Mouse (Mus musculus): Measurements from ENCODE around the gene Mfsd12. TPM values are rescaled to one million over a fixed set of nuclear protein-coding genes. Genes with fewer than 3 reads are reported as not detected.

Mfsd12 gene
- polyA plus RNA-seq, 1 experiment from 2014 or later = 8.8 TPM

DNA sequence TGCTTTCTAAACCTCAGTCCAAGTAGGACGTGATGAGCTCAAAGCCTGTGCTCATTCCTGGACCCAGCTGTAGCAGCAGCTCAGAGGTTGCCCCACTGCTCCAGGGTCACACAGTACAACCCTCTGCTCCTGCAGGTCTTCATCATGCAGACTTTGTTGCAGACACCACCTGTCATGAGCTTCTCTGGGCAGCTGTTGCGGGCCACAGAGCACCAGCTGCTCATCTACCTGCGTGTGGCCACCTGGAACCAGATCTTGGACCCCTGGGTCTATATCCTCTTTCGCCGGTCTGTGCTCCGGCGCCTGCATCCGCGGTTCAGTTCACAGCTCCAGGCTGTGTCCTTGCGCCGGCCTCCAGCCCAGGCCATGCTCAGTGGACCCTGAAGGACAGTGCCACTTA, 23.0 kb upstream of the Mfsd12 start:
- no peak for DNase-seq (ENCODE audit: low spot score)
- 0 out of 2 replicates have a peak overlapping the region, but pooled peaks have one; percentile 86 for H3K27ac ChIP-seq
- peaks cover 45% of the 10 kb centered on the region for H3K4me1 ChIP-seq
- H3K9me3 ChIP-seq (replicated peaks) = no peaks in the 10 kb centered on the region
- peaks cover 49% of the 10 kb centered on the region for H3K27me3 ChIP-seq (ENCODE audit: low read depth, poor library complexity, severe bottlenecking)
- no peak overlapping the region for H3K4me3 ChIP-seq
- 73% methylated on average over 11 of the region's 11 CpGs for WGBS
- peaks cover 10% of the 10 kb centered on the region; the same call in 1 of the 2 replicates for H3K36me3 ChIP-seq

DNA sequence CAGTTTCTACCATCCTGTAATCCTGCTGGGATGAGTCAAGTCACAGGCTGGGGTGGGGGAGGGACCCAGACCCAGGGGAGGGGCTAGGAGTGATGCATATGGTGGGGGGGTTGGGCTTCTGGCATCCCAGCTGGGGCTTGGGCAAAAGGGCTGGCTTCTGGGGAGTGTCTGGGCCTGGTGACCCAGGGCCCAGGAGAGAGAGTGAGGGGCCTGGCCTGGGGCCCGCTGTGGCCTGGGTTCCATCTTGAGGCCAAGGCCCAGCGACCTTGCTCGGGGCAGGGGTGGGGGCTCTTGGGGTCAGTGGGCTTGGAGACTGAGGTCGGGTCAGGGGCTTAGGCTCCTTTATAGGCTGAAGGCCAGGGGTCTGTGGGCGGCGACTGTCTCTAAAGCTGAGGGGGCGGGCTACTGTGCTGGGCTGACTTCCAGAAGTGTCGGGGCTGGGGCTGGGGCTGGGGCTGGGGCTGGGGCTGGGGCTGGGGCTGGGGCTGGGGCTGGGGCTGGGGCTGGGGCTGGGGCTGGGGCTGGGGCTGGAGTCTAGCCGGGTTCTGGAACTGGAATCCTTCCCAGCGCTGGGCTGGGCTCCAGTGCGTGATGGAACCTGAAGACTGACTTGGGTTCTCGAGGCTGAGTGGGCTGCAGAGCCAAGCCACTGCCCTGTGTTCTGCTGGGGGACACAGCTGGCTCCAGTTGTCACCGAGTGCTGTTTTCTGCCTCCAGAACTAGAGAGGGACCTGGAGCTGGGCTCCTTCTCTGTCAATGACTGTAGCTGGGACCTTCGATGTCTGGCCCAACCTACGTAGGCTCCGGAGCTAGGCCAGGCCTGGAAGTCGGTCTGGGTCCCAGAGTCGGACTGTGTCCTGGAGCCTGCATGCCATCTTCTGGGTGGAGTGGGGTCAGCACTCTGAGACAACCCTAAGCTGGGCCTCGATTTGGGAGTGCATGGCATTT, 21.6 kb upstream of the Mfsd12 start:
- H3K4me3 ChIP-seq = peak overlapping the region; percentile 23
- WGBS = 31% methylated on average over 19 of the region's 19 CpGs

DNA sequence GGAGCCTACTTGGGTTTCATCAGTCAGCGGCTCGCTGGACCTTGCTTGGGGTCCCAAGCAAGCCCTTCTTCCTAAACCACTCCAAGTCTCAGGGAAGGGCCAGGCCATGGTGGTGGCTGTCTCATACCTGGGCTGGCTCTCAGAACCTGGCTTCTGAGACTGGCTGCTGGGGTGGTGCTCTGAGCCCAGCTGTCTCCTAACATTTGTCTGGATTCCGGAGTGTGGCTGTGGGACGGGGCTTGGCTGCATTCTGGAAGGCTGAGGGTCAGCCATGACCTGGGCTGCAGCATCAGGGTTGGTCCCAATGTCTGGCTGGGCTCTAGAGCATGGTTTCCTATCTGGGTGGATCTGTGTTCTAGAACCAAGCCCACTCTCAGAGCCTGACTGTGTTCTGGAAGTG, 20.7 kb upstream of the Mfsd12 start:
- no peak for DNase-seq (ENCODE audit: low spot score)
- Histone ChIP-seq H3K27ac (peak overlapping the region; percentile 86), H3K4me1 (peaks cover 44% of the 10 kb centered on the region), H3K27me3 (ENCODE audit: low read depth, poor library complexity, severe bottlenecking) (peaks cover 64% of the 10 kb centered on the region), H3K9me3 (replicated peaks) (no peaks in the 10 kb centered on the region), H3K4me3 (0 out of 2 replicates have a peak overlapping the region, but pooled peaks have one; percentile 23), H3K36me3 (peaks cover 5% of the 10 kb centered on the region; the same call in 1 of the 2 replicates)
- WGBS = 85% methylated on average over 4 of the region's 4 CpGs

More for the DNA sequence above, 21.6 kb upstream of the Mfsd12 start:
- no peaks in the 10 kb centered on the region for H3K9me3 ChIP-seq (replicated peaks)
- H3K36me3 ChIP-seq = peaks cover 5% of the 10 kb centered on the region; the same call in 1 of the 2 replicates
- no peak for DNase-seq (ENCODE audit: low spot score)
- peaks cover 58% of the 10 kb centered on the region for H3K27me3 ChIP-seq (ENCODE audit: low read depth, poor library complexity, severe bottlenecking)
- H3K27ac ChIP-seq = peak overlapping the region; percentile 86
- H3K4me1 ChIP-seq = peaks cover 37% of the 10 kb centered on the region

DNA sequence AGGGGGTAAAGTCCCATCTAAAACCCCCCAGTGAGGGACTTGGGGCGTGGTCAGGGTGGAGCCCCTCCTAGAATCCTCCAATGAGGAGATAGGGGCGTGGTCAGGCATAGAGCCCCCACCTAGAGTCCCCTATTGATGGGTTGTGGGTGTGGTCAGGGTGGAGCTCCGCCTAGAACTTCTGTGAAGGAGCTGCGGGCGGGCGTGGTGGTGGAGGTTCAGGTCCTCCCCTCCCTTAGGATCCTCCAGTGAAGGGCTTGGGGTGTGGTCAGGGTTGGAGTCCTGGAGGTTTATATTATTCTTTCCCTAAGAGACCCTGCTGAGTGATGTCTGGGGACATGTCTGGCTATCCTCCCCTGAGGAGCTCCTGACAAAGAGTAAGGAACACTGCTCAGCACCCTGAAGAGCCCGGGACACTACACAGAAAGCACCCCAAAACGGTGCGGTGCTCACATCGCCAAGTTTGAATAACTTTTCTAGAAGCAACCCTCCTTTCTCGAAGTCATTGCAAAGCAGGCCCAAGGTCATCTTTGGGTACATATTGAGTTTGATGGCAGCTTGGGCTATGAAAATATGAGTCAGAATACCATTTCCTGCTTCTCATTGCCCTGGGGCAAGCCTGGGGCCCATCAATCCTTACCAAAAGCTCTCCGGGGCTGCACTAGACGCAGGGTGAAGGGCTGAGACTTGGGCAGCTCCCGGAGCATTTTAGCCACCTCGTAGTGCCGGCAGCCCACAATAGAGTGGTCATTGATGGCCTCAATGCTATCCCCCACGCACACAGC, 16.5 kb upstream of the Mfsd12 start:
- Histone ChIP-seq H3K4me1 (peaks cover 29% of the 10 kb centered on the region), H3K36me3 (peaks cover 7% of the 10 kb centered on the region), H3K27me3 (ENCODE audit: low read depth, poor library complexity, severe bottlenecking) (peaks cover 79% of the 10 kb centered on the region), H3K27ac (no peak overlapping the region), H3K4me3 (no peak overlapping the region), H3K9me3 (replicated peaks) (no peaks in the 10 kb centered on the region)
- no peak for DNase-seq (ENCODE audit: low spot score)
- WGBS = 41% methylated on average over 17 of the region's 17 CpGs

DNA sequence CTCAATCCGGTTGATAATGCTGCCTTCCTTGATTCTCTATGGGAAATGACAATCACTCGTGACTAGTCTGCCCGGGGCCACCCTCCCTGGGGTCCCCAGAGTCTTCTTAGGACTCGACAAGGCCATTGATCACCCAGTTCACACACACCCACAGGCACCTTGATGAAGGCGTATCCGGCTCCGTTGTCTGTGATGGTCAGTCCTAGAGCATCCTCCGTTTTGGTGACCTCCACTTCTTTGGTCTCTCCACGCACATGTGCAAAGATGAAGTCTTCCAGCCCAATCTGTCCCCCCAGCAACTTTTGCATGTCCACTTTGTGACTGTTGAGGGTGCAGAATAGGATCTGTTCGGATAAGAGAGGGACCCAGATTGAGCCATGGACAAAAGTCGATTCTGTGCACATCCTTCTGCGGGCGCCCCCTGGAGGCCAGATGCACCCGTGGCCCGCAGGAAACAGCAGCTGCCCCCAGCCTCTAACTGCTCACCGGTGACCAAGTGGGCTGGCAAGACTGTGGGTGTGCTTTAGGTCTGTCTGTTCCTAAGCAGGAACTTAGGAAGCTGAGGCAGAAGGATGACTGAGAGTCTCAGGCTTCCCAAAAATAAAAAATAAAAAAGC, 15.8 kb upstream of the Mfsd12 start:
- peaks cover 28% of the 10 kb centered on the region for H3K4me1 ChIP-seq
- H3K36me3 ChIP-seq = peaks cover 12% of the 10 kb centered on the region
- H3K27ac ChIP-seq = no peak overlapping the region
- DNase-seq (ENCODE audit: low spot score) = peak; percentile 87
- peaks cover 85% of the 10 kb centered on the region for H3K27me3 ChIP-seq (ENCODE audit: low read depth, poor library complexity, severe bottlenecking)
- no peaks in the 10 kb centered on the region for H3K9me3 ChIP-seq (replicated peaks)
- WGBS = 34% methylated on average over 16 of the region's 16 CpGs
- no peak overlapping the region for H3K4me3 ChIP-seq

DNA sequence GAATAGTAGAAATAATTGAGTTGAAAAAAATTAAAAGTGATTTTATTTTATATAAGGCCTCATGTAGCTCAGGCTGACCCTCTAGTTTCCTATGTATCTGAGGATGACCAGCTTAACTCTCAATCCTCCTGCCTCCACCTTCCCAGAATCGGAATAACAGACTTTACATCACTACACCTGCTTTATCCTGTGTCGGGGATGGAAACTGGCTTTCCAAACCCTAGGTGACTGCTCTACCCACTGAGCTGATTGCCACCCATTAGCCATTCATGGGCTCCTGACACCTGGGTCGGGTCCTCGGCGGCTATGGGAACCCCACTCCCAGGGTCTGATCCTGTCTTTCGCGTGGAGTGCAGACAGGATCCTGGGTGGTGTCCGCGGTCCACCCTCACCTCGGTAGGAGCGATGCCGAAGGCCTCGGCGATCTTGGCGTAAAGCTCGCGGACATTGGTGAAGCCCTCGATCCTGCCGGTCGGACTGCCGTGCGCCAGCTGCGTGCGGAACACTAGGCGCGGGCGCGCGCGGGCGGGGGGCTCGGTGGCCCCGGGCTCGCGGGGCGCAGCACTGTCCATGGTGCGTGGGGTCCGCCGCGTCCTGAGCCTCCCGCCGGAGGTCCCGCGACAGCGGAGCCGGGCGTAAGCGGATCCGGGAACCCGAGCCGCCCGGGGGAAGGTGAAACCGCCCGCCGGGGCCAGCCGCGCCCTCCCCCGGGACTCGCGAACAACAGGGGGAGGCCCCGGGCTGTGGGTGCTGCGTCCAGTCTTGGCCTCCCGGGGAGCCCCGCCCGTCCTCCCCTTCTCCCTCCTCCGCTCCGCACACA, 14.4 kb upstream of the Mfsd12 start, which contains the start of gene Gipc3:
Gene Gipc3, minus strand, starts transcription at position 581 of the 820 bp plus-strand sequence.
- H3K4me1 ChIP-seq = peaks cover 41% of the 10 kb centered on the region
- H3K27ac ChIP-seq = peak within 1 kb of the TSS; percentile 58; the same call in 1 of the 2 replicates
- DNase-seq (ENCODE audit: low spot score) = no peak
- H3K36me3 ChIP-seq = peaks cover 20% of the 10 kb centered on the region
- peaks cover 87% of the 10 kb centered on the region for H3K27me3 ChIP-seq (ENCODE audit: low read depth, poor library complexity, severe bottlenecking)
- 7% methylated on average over 67 of the region's 67 CpGs for WGBS
- H3K4me3 ChIP-seq = peak within 1 kb of the TSS; percentile 54
- H3K9me3 ChIP-seq (replicated peaks) = no peaks in the 10 kb centered on the region

DNA sequence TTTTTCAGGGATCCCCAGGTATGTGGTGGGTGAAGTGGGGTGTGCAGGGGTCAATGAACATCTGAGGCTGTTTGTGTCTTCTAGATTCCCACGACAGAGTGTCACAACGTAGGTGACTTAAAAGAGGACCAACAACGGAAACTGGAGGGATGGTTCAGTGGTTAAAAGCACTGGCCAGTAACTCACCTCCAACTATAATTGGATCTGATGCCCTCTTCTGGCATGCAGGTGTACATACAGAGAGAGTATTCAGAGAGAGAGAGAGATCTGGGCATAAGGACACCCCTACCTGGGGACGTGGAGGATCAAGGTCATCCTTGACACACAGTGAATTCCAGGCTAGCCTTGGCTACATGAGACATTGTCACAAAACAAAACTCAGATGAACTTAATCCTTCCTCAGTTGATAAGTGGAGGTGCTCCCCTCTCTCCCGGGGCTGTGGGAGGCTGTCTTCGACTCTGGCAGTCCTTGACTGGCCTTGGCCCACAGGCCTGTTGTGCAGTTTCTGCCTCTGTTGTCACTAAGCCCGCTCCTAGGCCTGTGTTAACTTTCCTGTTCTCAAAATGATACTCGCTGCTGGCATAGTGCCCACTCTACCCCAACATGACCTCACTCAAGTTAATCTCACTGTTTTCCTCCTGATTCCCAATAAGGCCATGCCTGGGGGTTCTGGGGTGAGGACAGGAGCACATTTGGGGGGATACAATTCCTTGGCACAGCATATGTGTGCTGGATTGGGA, 12.7 kb upstream of the Mfsd12 start:
- no peaks in the 10 kb centered on the region for H3K9me3 ChIP-seq (replicated peaks)
- H3K27ac ChIP-seq = no peak overlapping the region
- H3K27me3 ChIP-seq (ENCODE audit: low read depth, poor library complexity, severe bottlenecking) = peaks cover 82% of the 10 kb centered on the region
- H3K4me3 ChIP-seq = peak overlapping the region; percentile 11; the same call in 1 of the 2 replicates
- peaks cover 53% of the 10 kb centered on the region for H3K4me1 ChIP-seq
- no peak for DNase-seq (ENCODE audit: low spot score)
- peaks cover 32% of the 10 kb centered on the region for H3K36me3 ChIP-seq
- 58% methylated on average over 8 of the region's 8 CpGs for WGBS

DNA sequence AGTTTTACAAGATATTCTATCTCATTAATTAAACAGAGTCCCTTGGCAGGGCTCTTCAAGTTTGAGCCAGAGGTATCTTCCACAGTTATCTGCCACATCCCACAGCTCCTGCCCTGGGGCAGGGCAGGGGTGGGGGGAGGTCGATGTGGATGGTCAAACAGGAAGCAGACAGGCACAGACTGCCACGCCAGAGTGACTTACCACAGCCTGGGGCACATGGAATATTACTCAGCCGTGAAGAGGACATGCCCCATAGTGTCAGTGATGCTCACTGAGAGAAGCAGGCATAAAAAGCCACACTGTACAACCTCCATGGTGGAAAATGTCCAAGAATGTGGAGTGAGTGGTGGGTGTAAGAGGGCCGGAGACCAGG, 12.1 kb upstream of the Mfsd12 start:
- WGBS = 88% methylated on average over 4 of the region's 4 CpGs
- no peak overlapping the region for H3K27ac ChIP-seq
- no peak for DNase-seq (ENCODE audit: low spot score)
- no peaks in the 10 kb centered on the region for H3K9me3 ChIP-seq (replicated peaks)
- H3K27me3 ChIP-seq (ENCODE audit: low read depth, poor library complexity, severe bottlenecking) = peaks cover 78% of the 10 kb centered on the region
- peaks cover 58% of the 10 kb centered on the region for H3K4me1 ChIP-seq
- peaks cover 32% of the 10 kb centered on the region for H3K36me3 ChIP-seq
- peak overlapping the region; percentile 11; the same call in 1 of the 2 replicates for H3K4me3 ChIP-seq

DNA sequence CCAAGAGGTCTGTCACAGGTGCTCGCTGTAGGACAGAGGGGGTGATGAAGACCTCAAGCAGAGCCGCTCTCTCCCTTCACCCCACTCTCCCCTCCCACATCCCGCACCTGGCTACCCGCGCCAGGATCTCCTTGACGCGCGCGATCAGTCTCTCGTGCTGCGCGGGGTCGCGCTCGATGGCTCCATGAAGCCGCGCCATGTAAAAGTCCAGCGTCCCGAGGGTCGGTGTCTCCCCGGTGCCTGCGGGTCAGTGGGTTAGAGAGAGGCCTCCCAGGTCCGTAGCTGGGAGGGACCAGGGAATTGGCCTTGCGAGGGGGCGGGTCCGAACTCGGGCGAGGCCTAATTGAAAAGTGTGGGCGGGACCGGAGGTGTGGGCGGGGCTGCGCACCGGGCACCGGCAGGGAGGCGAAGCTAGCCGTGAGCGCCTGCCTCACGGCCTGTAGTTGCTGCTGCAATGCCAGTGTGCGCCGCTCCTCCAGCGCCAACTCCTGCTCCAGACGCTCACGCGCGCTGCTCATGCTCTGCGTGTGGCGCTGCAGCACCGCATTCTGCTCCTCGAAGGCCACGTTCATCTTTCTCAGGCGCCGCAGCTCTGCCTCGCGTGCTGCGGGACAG, 10.7 kb upstream of the Mfsd12 start:
- Histone ChIP-seq H3K4me3 (peak overlapping the region; percentile 47), H3K27ac (peak overlapping the region; percentile 38), H3K4me1 (peaks cover 59% of the 10 kb centered on the region), H3K27me3 (ENCODE audit: low read depth, poor library complexity, severe bottlenecking) (peaks cover 64% of the 10 kb centered on the region), H3K9me3 (replicated peaks) (no peaks in the 10 kb centered on the region), H3K36me3 (peaks cover 32% of the 10 kb centered on the region)
- DNase-seq (ENCODE audit: low spot score) = peak; percentile 84
- 4% methylated on average over 55 of the region's 55 CpGs for WGBS

DNA sequence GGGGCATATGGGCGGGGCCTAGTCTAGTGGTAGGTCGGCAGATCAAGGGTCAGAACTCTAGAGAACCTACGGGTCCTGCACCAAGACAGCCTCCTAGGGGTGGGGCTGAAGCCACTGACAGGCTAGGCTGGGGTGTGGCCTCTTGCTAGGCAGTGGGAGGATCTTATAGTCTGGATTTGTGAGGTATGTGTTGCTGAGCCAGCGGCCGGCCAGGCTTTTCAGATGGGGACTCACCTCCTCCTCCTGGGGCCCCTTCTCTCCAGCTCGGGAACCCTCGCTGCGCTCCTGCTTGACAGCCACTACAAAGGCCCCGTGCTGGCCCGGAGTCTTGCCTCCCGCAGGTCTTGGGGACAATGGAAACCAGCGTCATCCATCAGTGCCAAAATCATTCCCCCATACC, 8.1 kb upstream of the Mfsd12 start:
- Histone ChIP-seq H3K27me3 (ENCODE audit: low read depth, poor library complexity, severe bottlenecking) (peaks cover 39% of the 10 kb centered on the region), H3K4me1 (peaks cover 61% of the 10 kb centered on the region), H3K9me3 (replicated peaks) (no peaks in the 10 kb centered on the region), H3K27ac (peak overlapping the region; percentile 95), H3K4me3 (peak overlapping the region; percentile 97), H3K36me3 (peaks cover 32% of the 10 kb centered on the region)
- DNase-seq (ENCODE audit: low spot score) = no peak
- WGBS = 6% methylated on average over 12 of the region's 12 CpGs

DNA sequence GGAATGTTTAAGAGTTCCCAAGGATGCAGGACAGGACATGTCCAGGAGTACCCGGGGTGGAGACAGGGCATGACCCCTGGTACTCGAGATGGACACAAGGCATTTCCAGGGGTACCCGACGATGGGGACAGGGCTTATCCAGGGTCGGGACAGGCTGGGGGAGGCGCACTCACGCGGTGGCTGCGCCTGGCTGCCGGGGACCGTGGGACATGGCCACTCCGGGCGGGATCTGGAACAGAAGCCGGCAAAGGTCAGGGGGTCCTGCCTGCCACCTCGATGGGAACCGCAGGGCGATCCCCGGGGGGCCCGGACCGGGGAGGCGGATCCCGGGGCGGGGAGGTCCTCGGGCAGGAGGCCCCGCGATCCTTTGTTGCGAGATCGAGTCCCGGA, 7.3 kb upstream of the Mfsd12 start:
- peaks cover 31% of the 10 kb centered on the region for H3K27me3 ChIP-seq (ENCODE audit: low read depth, poor library complexity, severe bottlenecking)
- H3K36me3 ChIP-seq = peaks cover 32% of the 10 kb centered on the region
- H3K9me3 ChIP-seq (replicated peaks) = no peaks in the 10 kb centered on the region
- H3K27ac ChIP-seq = peak overlapping the region; percentile 95
- H3K4me1 ChIP-seq = peaks cover 69% of the 10 kb centered on the region
- WGBS = under 1% methylated on average over 29 of the region's 29 CpGs
- peak overlapping the region; percentile 97 for H3K4me3 ChIP-seq
- DNase-seq (ENCODE audit: low spot score) = no peak
